Mouse (Mus musculus) liver, postnatal 0 days (tissue): ENCODE data around the gene Sox9. TPM values are rescaled to one million over a fixed set of nuclear protein-coding genes. Genes with fewer than 3 reads are reported as not detected.

Experiments
- ATAC-seq: fragments of 200-750 bp; cut with Nextera tagmentation; 2 replicates; pipeline ENCODE4 v1.8.0; 2017; ENCODE audit warnings: mild to moderate bottlenecking, moderate library complexity
- DNase-seq: peaks from one replicate; pipeline ENCODE4 v3.0.0-alpha.2; 2016
- H3K27ac ChIP-seq: fragments of 300-500 bp; sonication (generic); 2 replicates; pipeline ENCODE4 v1.5.1; 2014; ENCODE audit warnings: antibody characterized with exemption, moderate library complexity, mild to moderate bottlenecking, low read depth
- H3K27me3 ChIP-seq: fragments of 300-500 bp; sonication (generic); 2 replicates; pipeline ENCODE4 v1.6.1; 2014; ENCODE audit warnings: low read length, control low read depth, mixed read lengths; ENCODE audit not compliant: insufficient read depth
- H3K36me3 ChIP-seq: fragments of 300-500 bp; sonication (generic); replicated peaks from 2 replicates; pipeline ENCODE4 v1.6.1; 2014; ENCODE audit warnings: mild to moderate bottlenecking, control low read depth, low read length, moderate library complexity, mixed read lengths; ENCODE audit not compliant: insufficient read depth
- H3K4me1 ChIP-seq: fragments of 300-500 bp; sonication (generic); 2 replicates; pipeline ENCODE4 v1.6.1; 2014; ENCODE audit warnings: antibody characterized with exemption, mild to moderate bottlenecking, control low read depth; ENCODE audit not compliant: insufficient read depth
- H3K4me2 ChIP-seq: fragments of 300-500 bp; sonication (generic); 2 replicates; pipeline ENCODE4 v1.6.1; 2014; ENCODE audit warnings: low read depth, mild to moderate bottlenecking, low read length, moderate library complexity, mixed read lengths
- H3K4me3 ChIP-seq: fragments of 300-500 bp; sonication (generic); 2 replicates; pipeline ENCODE4 v1.5.1; 2014; ENCODE audit warnings: low read depth, low read length
- H3K9ac ChIP-seq: fragments of 300-500 bp; sonication (generic); replicated peaks from 2 replicates; pipeline ENCODE4 v1.6.1; 2014; ENCODE audit warnings: mild to moderate bottlenecking, moderate library complexity
- H3K9me3 ChIP-seq: fragments of 300-500 bp; sonication (generic); 2 replicates; pipeline ENCODE4 v1.6.1; 2016; ENCODE audit warnings: mild to moderate bottlenecking, control low read depth, low read length, mixed read lengths
- CTCF ChIP-seq: sonication (generic); IDR thresholded peaks from 2 replicates; pipeline ENCODE4 v1.5.1; 2016; ENCODE audit warnings: antibody characterized with exemption, low read depth
- EP300 ChIP-seq: IDR thresholded peaks from 2 replicates; pipeline ENCODE4 v1.6.1; 2016; ENCODE audit warnings: antibody characterized with exemption, low read depth, mild to moderate bottlenecking
- WGBS: fragments of 180-500 bp; shearing (Covaris S2); extraction: QIAGEN DNeasy Blood & Tissue Kit; methylation state at CpG from one replicate; pipeline ENCODE4 v1.1.7; 2014; ENCODE audit not compliant: insufficient replicate concordance; 5-methylcytosine and 5-hydroxymethylcytosine counted together
- polyA plus RNA-seq: library from polyadenylated mRNA; unstranded; fragments of >200 nt; fragmentation: Nextera tagmentation; extraction: Ambion mirVana; gene quantifications from 2 replicates; pipeline ENCODE4 v1.2.1, GENCODE M21; 2015

Gene Sox9
- polyA plus RNA-seq, 1 experiment from 2014 or later = 2.5 TPM

GRCm38 (mm10) chr11:112824146-112824545 is 42.1 kb downstream of the Sox9 start:
- TF ChIP-seq CTCF (no peak), EP300 (no peak)
- Histone ChIP-seq H3K27me3 (no peaks in the 10 kb centered on the region), H3K27ac (no peak overlapping the region), H3K4me2 (no peak overlapping the region), H3K9ac (no peak overlapping the region), H3K4me3 (no peak overlapping the region), H3K4me1 (peaks cover 2% of the 10 kb centered on the region; the same call in 1 of the 2 replicates), H3K9me3 (no peaks in the 10 kb centered on the region), H3K36me3 (no peaks in the 10 kb centered on the region)
- no peak for ATAC-seq
- 67% methylated on average over 3 of the region's 3 CpGs for WGBS
- no peak for DNase-seq

- no peaks in the 10 kb centered on the region for H3K9me3 ChIP-seq
- DNase-seq = no peak
- no peaks in the 10 kb centered on the region for H3K4me1 ChIP-seq
- TF ChIP-seq EP300 (no peak), CTCF (no peak)
- no peak overlapping the region for H3K27ac ChIP-seq
- no peak overlapping the region for H3K9ac ChIP-seq
- 62% methylated on average over 6 of the region's 6 CpGs for WGBS
- H3K27me3 ChIP-seq = no peaks in the 10 kb centered on the region
- no peak overlapping the region for H3K4me2 ChIP-seq
- no peak for ATAC-seq
- no peak overlapping the region for H3K4me3 ChIP-seq
- H3K36me3 ChIP-seq = no peaks in the 10 kb centered on the region
These were observed 44.4 kb downstream of the Sox9 start for GRCm38 (mm10) chr11:112826193-112827043.

- ATAC-seq = no peak
- Histone ChIP-seq H3K9me3 (no peaks in the 10 kb centered on the region), H3K27me3 (no peaks in the 10 kb centered on the region), H3K4me3 (no peak overlapping the region), H3K36me3 (no peaks in the 10 kb centered on the region), H3K9ac (no peak overlapping the region), H3K4me1 (no peaks in the 10 kb centered on the region), H3K27ac (no peak overlapping the region), H3K4me2 (no peak overlapping the region)
- no peak for DNase-seq
- 47% methylated on average over 6 of the region's 6 CpGs for WGBS
- TF ChIP-seq CTCF (no peak), EP300 (no peak)
These were observed 45.0 kb downstream of the Sox9 start for GRCm38 (mm10) chr11:112827044-112827347.

GRCm38 (mm10) chr11:112828553-112829287 is 46.7 kb downstream of the Sox9 start:
- no peak overlapping the region for H3K4me2 ChIP-seq
- H3K4me3 ChIP-seq = no peak overlapping the region
- 59% methylated on average over 9 of the region's 9 CpGs for WGBS
- H3K9me3 ChIP-seq = no peaks in the 10 kb centered on the region
- H3K27me3 ChIP-seq = no peaks in the 10 kb centered on the region
- TF ChIP-seq EP300 = no peak
- TF ChIP-seq CTCF = no peak
- ATAC-seq = no peak
- H3K36me3 ChIP-seq = no peaks in the 10 kb centered on the region
- no peaks in the 10 kb centered on the region for H3K4me1 ChIP-seq
- no peak overlapping the region for H3K9ac ChIP-seq
- no peak overlapping the region for H3K27ac ChIP-seq
- no peak for DNase-seq

- Histone ChIP-seq H3K27me3 (no peaks in the 10 kb centered on the region), H3K9me3 (no peaks in the 10 kb centered on the region), H3K4me3 (no peak overlapping the region), H3K36me3 (no peaks in the 10 kb centered on the region), H3K4me2 (no peak overlapping the region), H3K27ac (no peak overlapping the region), H3K9ac (no peak overlapping the region), H3K4me1 (no peaks in the 10 kb centered on the region)
- no peak for ATAC-seq
- WGBS = 58% methylated on average over 11 of the region's 11 CpGs
- DNase-seq = no peak
- TF ChIP-seq CTCF (no peak), EP300 (no peak)
These were observed 52.4 kb downstream of the Sox9 start for GRCm38 (mm10) chr11:112834245-112835005.
